Mouse (Mus musculus) midbrain, embryonic 15.5 days (tissue): ENCODE results near the gene Tsn. TPM values are rescaled to one million over a fixed set of nuclear protein-coding genes. Genes with fewer than 3 reads are reported as not detected.
A peak's percentile ranks its signal among the peaks of the same experiment; 100 is the strongest.

Experiments used
- ATAC-seq: fragments of 200-750 bp; cut with Nextera tagmentation; replicated peaks from 2 replicates; pipeline ENCODE4 v1.8.0; 2017; ENCODE audit warnings: moderate TSS enrichment
- H3K27ac ChIP-seq: fragments of 300-500 bp; sonication (generic); 2 replicates; pipeline ENCODE4 v1.5.1; 2015; ENCODE audit warnings: mild to moderate bottlenecking, inconsistent platforms
- H3K27me3 ChIP-seq: fragments of 300-500 bp; sonication (generic); replicated peaks from 2 replicates; pipeline ENCODE4 v1.6.1; 2015; ENCODE audit warnings: inconsistent platforms
- H3K36me3 ChIP-seq: fragments of 300-500 bp; sonication (generic); replicated peaks from 2 replicates; pipeline ENCODE4 v1.6.1; 2015; ENCODE audit warnings: inconsistent platforms
- H3K4me1 ChIP-seq: fragments of 300-500 bp; sonication (generic); 2 replicates; pipeline ENCODE4 v1.6.1; 2015; ENCODE audit warnings: inconsistent platforms
- H3K4me2 ChIP-seq: fragments of 300-500 bp; sonication (generic); 2 replicates; pipeline ENCODE4 v1.6.1; 2015; ENCODE audit warnings: inconsistent platforms, mild to moderate bottlenecking, moderate library complexity
- H3K4me3 ChIP-seq: fragments of 300-500 bp; sonication (generic); 2 replicates; pipeline ENCODE4 v1.5.1; 2015; ENCODE audit warnings: mild to moderate bottlenecking, inconsistent platforms
- H3K9ac ChIP-seq: fragments of 300-500 bp; sonication (generic); 2 replicates; pipeline ENCODE4 v1.6.1; 2015; ENCODE audit warnings: mild to moderate bottlenecking, inconsistent platforms
- H3K9me3 ChIP-seq: fragments of 300-500 bp; sonication (generic); 2 replicates; pipeline ENCODE4 v1.6.1; 2016; ENCODE audit warnings: inconsistent platforms
- WGBS: fragments of 180-500 bp; shearing (Covaris S2); methylation state at CpG from one replicate; pipeline ENCODE4 v1.1.7; 2015; ENCODE audit warnings: mixed read lengths; 5-methylcytosine and 5-hydroxymethylcytosine counted together
- polyA plus RNA-seq: library from polyadenylated mRNA; unstranded; fragments of >200 nt; fragmentation: Nextera tagmentation; extraction: Ambion mirVana; gene quantifications from 2 replicates; pipeline ENCODE4 v1.2.1, GENCODE M21; 2015

The Tsn gene
- polyA plus RNA-seq, 1 experiment from 2014 or later, result 463 TPM

GRCm38 (mm10) chr1:118297719-118298118, 13.8 kb downstream of the Tsn start:
- no peak for ATAC-seq
- no peak overlapping the region for H3K4me3 ChIP-seq
- no peaks in the 10 kb centered on the region for H3K9me3 ChIP-seq
- H3K9ac ChIP-seq, result no peak overlapping the region
- H3K27ac ChIP-seq, result no peak overlapping the region
- peaks cover 37% of the 10 kb centered on the region for H3K36me3 ChIP-seq
- 90% methylated on average over 2 of the region's 2 CpGs for WGBS
- H3K4me1 ChIP-seq, result no peaks in the 10 kb centered on the region
- H3K4me2 ChIP-seq, result no peak overlapping the region
- H3K27me3 ChIP-seq, result no peaks in the 10 kb centered on the region

DNA sequence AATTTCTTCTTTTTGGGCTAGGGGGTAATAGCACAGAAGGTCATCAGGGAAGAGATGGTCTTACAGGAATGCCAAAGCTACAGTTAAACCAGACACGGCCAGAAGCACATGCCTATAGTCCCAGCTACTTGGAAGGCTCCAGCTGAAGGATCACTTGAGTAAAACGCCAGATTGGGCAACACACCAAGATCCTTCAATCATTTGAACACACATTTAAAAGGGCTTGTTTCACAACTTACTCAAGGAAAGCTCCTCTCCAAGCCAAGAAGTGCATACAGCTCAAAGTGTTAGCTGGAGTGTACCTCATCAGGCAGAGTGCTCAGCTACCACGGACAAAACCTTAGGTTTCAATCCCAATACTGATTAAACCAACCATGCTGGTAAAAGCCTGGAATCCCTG, 14.9 kb downstream of the Tsn start:
- H3K9ac ChIP-seq, result no peak overlapping the region
- H3K27me3 ChIP-seq, result no peaks in the 10 kb centered on the region
- H3K4me3 ChIP-seq, result no peak overlapping the region
- no peaks in the 10 kb centered on the region for H3K4me1 ChIP-seq
- H3K27ac ChIP-seq, result no peak overlapping the region
- H3K4me2 ChIP-seq, result no peak overlapping the region
- ATAC-seq, result no peak
- 93% methylated on average over 3 of the region's 3 CpGs for WGBS
- H3K9me3 ChIP-seq, result no peaks in the 10 kb centered on the region
- H3K36me3 ChIP-seq, result peaks cover 28% of the 10 kb centered on the region

DNA sequence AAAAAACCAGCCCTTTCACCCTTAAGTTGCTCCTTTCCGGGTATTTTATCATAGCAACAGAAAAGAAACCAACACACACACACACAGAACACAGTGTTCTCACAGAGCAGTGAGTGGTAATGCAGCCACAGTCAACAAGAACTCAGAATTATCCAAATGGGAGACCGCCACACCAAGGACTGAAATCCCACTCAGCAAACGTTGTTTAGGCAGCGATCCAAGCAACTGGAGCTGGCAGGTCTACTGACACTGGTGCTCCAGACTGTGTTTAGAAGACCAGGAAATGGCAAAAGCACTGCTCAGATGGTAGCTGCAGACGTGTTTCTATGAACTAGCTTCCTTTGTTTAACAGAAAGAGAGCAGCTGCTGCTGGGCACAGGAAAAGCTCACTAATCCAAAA, 16.7 kb downstream of the Tsn start:
- no peak overlapping the region for H3K4me3 ChIP-seq
- no peak for ATAC-seq
- 73% methylated on average over 5 of the region's 5 CpGs for WGBS
- no peak overlapping the region for H3K27ac ChIP-seq
- H3K27me3 ChIP-seq, result no peaks in the 10 kb centered on the region
- H3K4me1 ChIP-seq, result no peaks in the 10 kb centered on the region
- H3K9ac ChIP-seq, result no peak overlapping the region
- H3K9me3 ChIP-seq, result no peaks in the 10 kb centered on the region
- H3K4me2 ChIP-seq, result no peak overlapping the region
- peaks cover 23% of the 10 kb centered on the region for H3K36me3 ChIP-seq

GRCm38 (mm10) chr1:118294192-118294591, 17.3 kb downstream of the Tsn start:
- 99% methylated on average over 3 of the region's 3 CpGs for WGBS
- Histone ChIP-seq H3K4me2 (no peak overlapping the region), H3K9ac (no peak overlapping the region), H3K4me1 (no peaks in the 10 kb centered on the region), H3K27me3 (no peaks in the 10 kb centered on the region), H3K27ac (no peak overlapping the region), H3K9me3 (no peaks in the 10 kb centered on the region), H3K36me3 (peaks cover 23% of the 10 kb centered on the region), H3K4me3 (no peak overlapping the region)
- ATAC-seq, result peak; percentile 35; the same call in 1 of the 2 replicates

DNA sequence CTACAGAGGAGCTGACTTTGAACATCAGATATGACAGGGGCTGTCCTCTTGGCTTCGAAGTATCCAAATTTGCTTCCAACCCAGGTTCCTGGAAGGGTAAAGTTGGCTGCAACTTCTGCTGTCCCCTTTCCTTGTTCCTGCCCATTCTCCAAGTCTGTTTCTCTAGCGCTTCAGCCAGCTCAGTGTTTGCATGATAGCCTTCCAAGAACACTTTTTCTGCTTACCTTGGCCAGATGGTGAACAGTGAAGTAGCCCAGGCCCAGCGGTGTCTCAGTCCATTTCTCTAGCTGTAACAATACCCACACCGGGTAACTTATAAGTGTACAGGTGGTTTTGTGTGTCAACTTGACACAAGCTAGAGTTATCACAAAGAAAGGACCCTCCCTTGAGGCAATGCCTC, 19.2 kb downstream of the Tsn start:
- H3K4me2 ChIP-seq, result no peak overlapping the region
- no peaks in the 10 kb centered on the region for H3K27me3 ChIP-seq
- H3K27ac ChIP-seq, result no peak overlapping the region
- H3K4me1 ChIP-seq, result no peaks in the 10 kb centered on the region
- peaks cover 11% of the 10 kb centered on the region for H3K36me3 ChIP-seq
- no peak overlapping the region for H3K4me3 ChIP-seq
- ATAC-seq, result no peak
- WGBS, result 85% methylated on average over 4 of the region's 4 CpGs
- H3K9ac ChIP-seq, result no peak overlapping the region
- H3K9me3 ChIP-seq, result no peaks in the 10 kb centered on the region

GRCm38 (mm10) chr1:118275139-118275538, 36.4 kb downstream of the Tsn start:
- Histone ChIP-seq H3K27ac (no peak overlapping the region), H3K4me3 (no peak overlapping the region), H3K36me3 (no peaks in the 10 kb centered on the region), H3K27me3 (no peaks in the 10 kb centered on the region), H3K9ac (no peak overlapping the region), H3K4me2 (no peak overlapping the region), H3K4me1 (no peaks in the 10 kb centered on the region), H3K9me3 (no peaks in the 10 kb centered on the region)
- 0 out of 2 replicates have a peak, but pooled peaks have one; percentile 58 for ATAC-seq
- WGBS, result 14% methylated on average over 2 of the region's 2 CpGs

GRCm38 (mm10) chr1:118251931-118252330, 59.6 kb downstream of the Tsn start:
- 42% methylated on average over 2 of the region's 2 CpGs for WGBS
- H3K4me2 ChIP-seq, result no peak overlapping the region
- no peak overlapping the region for H3K9ac ChIP-seq
- no peaks in the 10 kb centered on the region for H3K9me3 ChIP-seq
- H3K4me1 ChIP-seq, result no peaks in the 10 kb centered on the region
- ATAC-seq, result no peak
- H3K27ac ChIP-seq, result no peak overlapping the region
- no peaks in the 10 kb centered on the region for H3K36me3 ChIP-seq
- H3K4me3 ChIP-seq, result no peak overlapping the region
- no peaks in the 10 kb centered on the region for H3K27me3 ChIP-seq

Other genes starting within 250 kb of the Tsn start
- 0.20 and 0.34 TPM in 2 replicates for gene Gm29106, start 135.2 kb downstream of the Tsn start, polyA plus RNA-seq
- gene Nifk, start 10.1 kb upstream of the Tsn start, polyA plus RNA-seq, result 66.2 and 68.3 TPM in 2 replicates
- gene Clasp1, start 77.3 kb upstream of the Tsn start, polyA plus RNA-seq, result 124 and 135 TPM in 2 replicates